Mouse (Mus musculus): ENCODE data around the gene Itpkc. TPM values are rescaled to one million over a fixed set of nuclear protein-coding genes. Genes with fewer than 3 reads are reported as not detected.

Itpkc gene
- polyA plus RNA-seq, 1 experiment from 2014 or later = 7.4 TPM

- Histone ChIP-seq H3K27me3 (ENCODE audit: control insufficient read depth, insufficient read depth, low read length) (no peaks in the 10 kb centered on the region), H3K4me2 (ENCODE audit: low read length) (peak overlapping the region; percentile 88), H3K9me3 (ENCODE audit: control insufficient read depth, low read length) (no peaks in the 10 kb centered on the region), H3K9ac (replicated peaks; ENCODE audit: low read length) (peak overlapping the region; percentile 34), H3K27ac (replicated peaks; ENCODE audit: low read depth, low read length) (0 out of 2 replicates have a peak overlapping the region, but pooled peaks have one; percentile 2), H3K4me3 (replicated peaks; ENCODE audit: low read depth, low read length) (no peak overlapping the region), H3K4me1 (ENCODE audit: control insufficient read depth, insufficient read depth, low read length) (peaks cover 52% of the 10 kb centered on the region), H3K36me3 (ENCODE audit: control insufficient read depth, insufficient read depth, low read length) (peaks cover 50% of the 10 kb centered on the region)
- DNase-seq = no peak
- no peak for ATAC-seq (ENCODE audit: low FRiP score, low TSS enrichment)
- WGBS = 86% methylated on average over 5 of the region's 5 CpGs
Observed at GRCm38 (mm10) chr7:27162780-27163449, 65.5 kb downstream of the Itpkc start.

GRCm38 (mm10) chr7:27161744-27162143, 66.7 kb downstream of the Itpkc start:
- Histone ChIP-seq H3K27me3 (ENCODE audit: control insufficient read depth, insufficient read depth, low read length) (no peaks in the 10 kb centered on the region), H3K4me2 (ENCODE audit: low read length) (no peak overlapping the region; the same call in 1 of the 2 replicates), H3K4me3 (replicated peaks; ENCODE audit: low read depth, low read length) (no peak overlapping the region), H3K9ac (replicated peaks; ENCODE audit: low read length) (0 out of 2 replicates have a peak overlapping the region, but pooled peaks have one; percentile 34), H3K9me3 (ENCODE audit: control insufficient read depth, low read length) (no peaks in the 10 kb centered on the region), H3K27ac (replicated peaks; ENCODE audit: low read depth, low read length) (no peak overlapping the region), H3K4me1 (ENCODE audit: control insufficient read depth, insufficient read depth, low read length) (peaks cover 47% of the 10 kb centered on the region), H3K36me3 (ENCODE audit: control insufficient read depth, insufficient read depth, low read length) (peaks cover 59% of the 10 kb centered on the region)
- ATAC-seq (ENCODE audit: low FRiP score, low TSS enrichment) (no peak), DNase-seq (no peak)
- 82% methylated on average over 4 of the region's 4 CpGs for WGBS

- no peak for ATAC-seq (ENCODE audit: low FRiP score, low TSS enrichment)
- Histone ChIP-seq H3K27ac (replicated peaks; ENCODE audit: low read depth, low read length) (no peak overlapping the region), H3K36me3 (ENCODE audit: control insufficient read depth, insufficient read depth, low read length) (peaks cover 59% of the 10 kb centered on the region), H3K9ac (replicated peaks; ENCODE audit: low read length) (no peak overlapping the region), H3K4me1 (ENCODE audit: control insufficient read depth, insufficient read depth, low read length) (peaks cover 47% of the 10 kb centered on the region), H3K9me3 (ENCODE audit: control insufficient read depth, low read length) (no peaks in the 10 kb centered on the region), H3K4me2 (ENCODE audit: low read length) (0 out of 2 replicates have a peak overlapping the region, but pooled peaks have one; percentile 6), H3K4me3 (replicated peaks; ENCODE audit: low read depth, low read length) (no peak overlapping the region), H3K27me3 (ENCODE audit: control insufficient read depth, insufficient read depth, low read length) (no peaks in the 10 kb centered on the region)
- WGBS = 93% methylated on average over 3 of the region's 3 CpGs
- no peak for DNase-seq
Observed at GRCm38 (mm10) chr7:27160921-27161320, 67.5 kb downstream of the Itpkc start.

GRCm38 (mm10) chr7:27159882-27160281, 68.6 kb downstream of the Itpkc start:
- H3K9ac ChIP-seq (replicated peaks; ENCODE audit: low read length) = no peak overlapping the region
- H3K27me3 ChIP-seq (ENCODE audit: control insufficient read depth, insufficient read depth, low read length) = no peaks in the 10 kb centered on the region
- H3K36me3 ChIP-seq (ENCODE audit: control insufficient read depth, insufficient read depth, low read length) = peaks cover 55% of the 10 kb centered on the region
- peak; percentile 91 for DNase-seq
- peak overlapping the region; percentile 17; the same call in 1 of the 2 replicates for H3K4me2 ChIP-seq (ENCODE audit: low read length)
- peak; percentile 91 for ATAC-seq (ENCODE audit: low FRiP score, low TSS enrichment)
- H3K4me3 ChIP-seq (replicated peaks; ENCODE audit: low read depth, low read length) = no peak overlapping the region
- H3K9me3 ChIP-seq (ENCODE audit: control insufficient read depth, low read length) = no peaks in the 10 kb centered on the region
- 15% methylated on average over 8 of the region's 8 CpGs for WGBS
- peak overlapping the region; percentile 52; the same call in 1 of the 2 replicates for H3K27ac ChIP-seq (replicated peaks; ENCODE audit: low read depth, low read length)
- H3K4me1 ChIP-seq (ENCODE audit: control insufficient read depth, insufficient read depth, low read length) = peaks cover 40% of the 10 kb centered on the region

- no peak overlapping the region for H3K9ac ChIP-seq (replicated peaks; ENCODE audit: low read length)
- no peak overlapping the region for H3K4me2 ChIP-seq (ENCODE audit: low read length)
- WGBS = 95% methylated on average over 6 of the region's 6 CpGs
- DNase-seq = no peak
- no peak overlapping the region for H3K4me3 ChIP-seq (replicated peaks; ENCODE audit: low read depth, low read length)
- no peaks in the 10 kb centered on the region for H3K27me3 ChIP-seq (ENCODE audit: control insufficient read depth, insufficient read depth, low read length)
- peaks cover 33% of the 10 kb centered on the region for H3K4me1 ChIP-seq (ENCODE audit: control insufficient read depth, insufficient read depth, low read length)
- no peaks in the 10 kb centered on the region for H3K9me3 ChIP-seq (ENCODE audit: control insufficient read depth, low read length)
- peaks cover 49% of the 10 kb centered on the region for H3K36me3 ChIP-seq (ENCODE audit: control insufficient read depth, insufficient read depth, low read length)
- H3K27ac ChIP-seq (replicated peaks; ENCODE audit: low read depth, low read length) = no peak overlapping the region
- ATAC-seq (ENCODE audit: low FRiP score, low TSS enrichment) = no peak
Observed at GRCm38 (mm10) chr7:27159256-27159655, 69.2 kb downstream of the Itpkc start.

GRCm38 (mm10) chr7:27158171-27158570, 70.3 kb downstream of the Itpkc start:
- no peak for DNase-seq
- H3K9ac ChIP-seq (replicated peaks; ENCODE audit: low read length) = no peak overlapping the region
- WGBS = 93% methylated on average over 9 of the region's 9 CpGs

More at GRCm38 (mm10) chr7:27158171-27158570, 70.3 kb downstream of the Itpkc start:
- H3K27ac ChIP-seq (replicated peaks; ENCODE audit: low read depth, low read length) = no peak overlapping the region
- H3K4me3 ChIP-seq (replicated peaks; ENCODE audit: low read depth, low read length) = no peak overlapping the region
- no peaks in the 10 kb centered on the region for H3K27me3 ChIP-seq (ENCODE audit: control insufficient read depth, insufficient read depth, low read length)
- H3K9me3 ChIP-seq (ENCODE audit: control insufficient read depth, low read length) = no peaks in the 10 kb centered on the region
- no peak for ATAC-seq (ENCODE audit: low FRiP score, low TSS enrichment)
- peaks cover 40% of the 10 kb centered on the region for H3K36me3 ChIP-seq (ENCODE audit: control insufficient read depth, insufficient read depth, low read length)
- no peak overlapping the region for H3K4me2 ChIP-seq (ENCODE audit: low read length)
- peaks cover 22% of the 10 kb centered on the region for H3K4me1 ChIP-seq (ENCODE audit: control insufficient read depth, insufficient read depth, low read length)

MicroRNAs encoded within 50 kb of the gene (microRNA counts, 519-probe panel; counts per million panel counts)
- microRNA mmu-miR-1191 = not detected

Small RNA genes within 50 kb of the gene (microRNA-seq; reads per million reads assigned to microRNA genes)
- gene Mir1191 (1.3 reads per million), gene Mir3101 (1.6 reads per million, percentile 6 among the genes with 10 or more reads in this experiment)

Other genes starting within 250 kb of the Itpkc start
- not detected in 2 replicates for gene Cyp2a12, start 199.6 kb downstream of the Itpkc start, polyA plus RNA-seq (2014; fragmentation: Nextera tagmentation; extraction: Ambion mirVana)
- gene Cyp2f2, start 108.8 kb downstream of the Itpkc start, polyA plus RNA-seq (2014; fragmentation: Nextera tagmentation; extraction: Ambion mirVana) = not detected in 2 replicates
- gene Cyp2t4, start 74.9 kb downstream of the Itpkc start, polyA plus RNA-seq (2014; fragmentation: Nextera tagmentation; extraction: Ambion mirVana) = 0.18 and 0.22 TPM in 2 replicates
- gene Egln2, start 61.9 kb downstream of the Itpkc start, polyA plus RNA-seq (2014; fragmentation: Nextera tagmentation; extraction: Ambion mirVana) = 57.3 and 68.7 TPM in 2 replicates
- gene Rab4b, start 49.8 kb downstream of the Itpkc start, polyA plus RNA-seq (2014; fragmentation: Nextera tagmentation; extraction: Ambion mirVana) = 87.7 and 99.6 TPM in 2 replicates
- gene Gm21983, start 47.6 kb downstream of the Itpkc start, polyA plus RNA-seq (2014; fragmentation: Nextera tagmentation; extraction: Ambion mirVana) = not detected in 2 replicates
- gene Mia, start 47.5 kb downstream of the Itpkc start, polyA plus RNA-seq (2014; fragmentation: Nextera tagmentation; extraction: Ambion mirVana) = 6.8 and 8.1 TPM in 2 replicates
- 3.6 and 4.0 TPM in 2 replicates for gene BC024978, start 32.9 kb downstream of the Itpkc start, polyA plus RNA-seq (2014; fragmentation: Nextera tagmentation; extraction: Ambion mirVana)
- 222 and 233 TPM in 2 replicates for gene Snrpa, start 32.4 kb downstream of the Itpkc start, polyA plus RNA-seq (2014; fragmentation: Nextera tagmentation; extraction: Ambion mirVana)
- gene Coq8b, start 4.4 kb upstream of the Itpkc start, polyA plus RNA-seq (2014; fragmentation: Nextera tagmentation; extraction: Ambion mirVana) = 19.8 and 22.6 TPM in 2 replicates
- gene Numbl, start 29.8 kb upstream of the Itpkc start, polyA plus RNA-seq (2014; fragmentation: Nextera tagmentation; extraction: Ambion mirVana) = 33.7 and 50.1 TPM in 2 replicates
- gene Ltbp4, start 109.0 kb upstream of the Itpkc start, polyA plus RNA-seq (2014; fragmentation: Nextera tagmentation; extraction: Ambion mirVana) = 6.4 and 7.4 TPM in 2 replicates
- gene Shkbp1, start 127.4 kb upstream of the Itpkc start, polyA plus RNA-seq (2014; fragmentation: Nextera tagmentation; extraction: Ambion mirVana) = 50.4 and 52.5 TPM in 2 replicates
- not detected in 2 replicates for gene Gm20479, start 128.8 kb upstream of the Itpkc start, polyA plus RNA-seq (2014; fragmentation: Nextera tagmentation; extraction: Ambion mirVana)
- 4.1 and 4.7 TPM in 2 replicates for gene Sptbn4, start 219.0 kb upstream of the Itpkc start, polyA plus RNA-seq (2014; fragmentation: Nextera tagmentation; extraction: Ambion mirVana)
- 8.9 and 17.3 TPM in 2 replicates for gene Blvrb, start 219.3 kb upstream of the Itpkc start, polyA plus RNA-seq (2014; fragmentation: Nextera tagmentation; extraction: Ambion mirVana)
- 6.6 and 9.8 TPM in 2 replicates for gene Sertad3, start 245.1 kb upstream of the Itpkc start, polyA plus RNA-seq (2014; fragmentation: Nextera tagmentation; extraction: Ambion mirVana)